9 mouse cellular contexts compared by ENCODE assay signal in genomic region chr6:119709552-119709951, GRCm38 (mm10).
DNase-seq lines count a peak whose midpoint lies in the region; ATAC-seq and TF ChIP-seq lines count a peak whose summit lies in the region.
"Had no signal": no experiment of that assay in that cellular context is flagged by ENCODE, and none has a peak within 500 bp of the region (broad histone marks: within the 10 kb centered on the region; RNA-seq: fewer than 3 reads in every experiment).

No protein-coding gene starts in this region.

- no peak overlapping the region for H3K4me3 ChIP-seq in forebrain, embryonic 14.5 days (ENCODE audit: low read depth, low read length)
- H3K4me3 ChIP-seq in forebrain, embryonic 15.5 days, result no peak overlapping the region
- no peak overlapping the region for H3K4me3 ChIP-seq in liver, embryonic 12.5 days
- no peak overlapping the region for H3K4me3 ChIP-seq in cortical plate, adult 2 months (ENCODE audit: insufficient read depth, low read length)
- H3K4me3 ChIP-seq in forebrain, embryonic 12.5 days (replicated peaks), result no peak overlapping the region

- peaks cover 11% of the 10 kb centered on the region for H3K36me3 ChIP-seq in forebrain, embryonic 14.5 days (ENCODE audit: control insufficient read depth, insufficient read depth, low read length)
- peaks cover 3% of the 10 kb centered on the region; the same call in 1 of the 2 replicates for H3K36me3 ChIP-seq in forebrain, embryonic 15.5 days
- H3K36me3 ChIP-seq in liver, embryonic 12.5 days, result 0 out of 2 replicates have a peak, but pooled peaks cover 3% of the 10 kb centered on the region
- no peaks in the 10 kb centered on the region for H3K36me3 ChIP-seq in forebrain, embryonic 12.5 days (replicated peaks)

- H3K27ac ChIP-seq in forebrain, embryonic 14.5 days (ENCODE audit: low read depth, low read length), result no peak overlapping the region
- H3K27ac ChIP-seq in forebrain, embryonic 15.5 days (replicated peaks), result no peak overlapping the region
- no peak overlapping the region for H3K27ac ChIP-seq in liver, embryonic 12.5 days
- H3K27ac ChIP-seq in cortical plate, adult 2 months (ENCODE audit: insufficient read depth, low read length), result no peak overlapping the region
- no peak overlapping the region for H3K27ac ChIP-seq in forebrain, embryonic 12.5 days

- ATAC-seq in forebrain, embryonic 14.5 days, result no peak
- no peak for ATAC-seq in forebrain, embryonic 15.5 days (replicated peaks)
- no peak for ATAC-seq in liver, embryonic 12.5 days
- no peak for ATAC-seq in forebrain, embryonic 12.5 days (ENCODE audit: low FRiP score)

- H3K27me3 ChIP-seq in forebrain, embryonic 14.5 days (replicated peaks; ENCODE audit: control insufficient read depth, insufficient read depth, low read length), result no peaks in the 10 kb centered on the region
- no peaks in the 10 kb centered on the region for H3K27me3 ChIP-seq in forebrain, embryonic 15.5 days
- no peaks in the 10 kb centered on the region for H3K27me3 ChIP-seq in liver, embryonic 12.5 days (replicated peaks)
- no peaks in the 10 kb centered on the region for H3K27me3 ChIP-seq in forebrain, embryonic 12.5 days

- TF ChIP-seq POLR2A in cortical plate, adult 2 months (IDR thresholded peaks at IDR 0.05; ENCODE audit: extremely low read depth, insufficient read depth, low read length), result no peak

- DNase-seq in forebrain, embryonic 14.5 days (ENCODE audit: low spot score), result peak; percentile 28
- DNase-seq in liver, result peak; percentile 13
- DNase-seq in retina, postnatal 1 day, result peak; percentile 18
- DNase-seq in layer of hippocampus, postnatal 14 days (ENCODE audit: low spot score in 2 of 2), result no peak
- DNase-seq: gastrocnemius, postnatal 14 days had no signal

- H3K4me2 ChIP-seq in forebrain, embryonic 14.5 days (ENCODE audit: low read length), result no peak overlapping the region
- H3K4me2 ChIP-seq in forebrain, embryonic 15.5 days (replicated peaks), result no peak overlapping the region
- H3K4me2 ChIP-seq in liver, embryonic 12.5 days, result no peak overlapping the region
- H3K4me2 ChIP-seq in forebrain, embryonic 12.5 days, result no peak overlapping the region

- H3K4me1 ChIP-seq in forebrain, embryonic 14.5 days (ENCODE audit: control insufficient read depth, insufficient read depth, low read length), result no peaks in the 10 kb centered on the region
- no peaks in the 10 kb centered on the region for H3K4me1 ChIP-seq in forebrain, embryonic 15.5 days
- H3K4me1 ChIP-seq in liver, embryonic 12.5 days, result peaks cover 6% of the 10 kb centered on the region
- H3K4me1 ChIP-seq in cortical plate, adult 2 months (ENCODE audit: control insufficient read depth, insufficient read depth, low read length), result no peaks in the 10 kb centered on the region
- H3K4me1 ChIP-seq in forebrain, embryonic 12.5 days, result no peaks in the 10 kb centered on the region

- no peak overlapping the region for H3K9ac ChIP-seq in forebrain, embryonic 14.5 days (ENCODE audit: low read length)
- H3K9ac ChIP-seq in forebrain, embryonic 15.5 days (replicated peaks), result no peak overlapping the region
- H3K9ac ChIP-seq in liver, embryonic 12.5 days, result no peak overlapping the region
- H3K9ac ChIP-seq in forebrain, embryonic 12.5 days, result no peak overlapping the region

- no peaks in the 10 kb centered on the region for H3K9me3 ChIP-seq in forebrain, embryonic 14.5 days (replicated peaks; ENCODE audit: control insufficient read depth, low read length)
- no peaks in the 10 kb centered on the region for H3K9me3 ChIP-seq in forebrain, embryonic 15.5 days
- H3K9me3 ChIP-seq in liver, embryonic 12.5 days (replicated peaks), result no peaks in the 10 kb centered on the region
- H3K9me3 ChIP-seq in forebrain, embryonic 12.5 days, result no peaks in the 10 kb centered on the region

- peak; percentile 42; the same call in 1 of the 2 replicates for TF ChIP-seq CTCF in cortical plate, adult 2 months (IDR thresholded peaks at IDR 0.05; ENCODE audit: extremely low read depth, insufficient read depth, low read length)

Comparison
In these comparisons a context has a peak if more than half of its experiments do, and no peak if none do; other contexts are left out.
1. DNase-seq: peak in forebrain, embryonic 14.5 days (single experiment), liver (single experiment) and retina, postnatal 1 day (single experiment); none in layer of hippocampus, postnatal 14 days (0 of 2).